Mouse (Mus musculus) lung, postnatal 4 days (tissue): ENCODE measurements around the gene Spin2c.

ENCODE experiments used
- DNase-seq, 2 experiments: peaks; one replicate each; pipeline ENCODE4 v3.0.0; 2021

Spin2c gene

GRCm38 (mm10) chrX:153831951-153832561 lies at the start of gene Spin2c:
Spin2c (plus strand) TSS chrX:153832225.
- peak; percentile 48 to 51 for DNase-seq

- no peak for DNase-seq
These were observed 581 bp downstream of the Spin2c start for GRCm38 (mm10) chrX:153832606-153833005.
